Mouse (Mus musculus) MEL (cell line): ENCODE results near the gene Abcb9. TPM values are rescaled to one million over a fixed set of nuclear protein-coding genes. Genes with fewer than 3 reads are reported as not detected.

Experiments used
- DNase-seq: peaks from one replicate; pipeline ENCODE4 v3.0.0; 2011; ENCODE audit warnings: low read depth, low spot score
- H3K27ac ChIP-seq: 2 replicates; pipeline ENCODE4 v1.5.1; 2012; ENCODE audit warnings: low read depth, mild to moderate bottlenecking, control low read depth, low read length, moderate library complexity; ENCODE audit not compliant: control insufficient read depth
- H3K27me3 ChIP-seq, 2 experiments: fragments of 150-350 bp in 1 of 2; sonication (generic) in 1 of 2; 2 replicates each; pipeline ENCODE4 v1.6.1; 2012; ENCODE audit warnings: low read length in 2 of 2, mild to moderate bottlenecking in 2 of 2, improper control_type of control experiment in 1 of 2, moderate library complexity in 1 of 2; ENCODE audit not compliant: insufficient read depth in 2 of 2, control insufficient read depth in 1 of 2
- H3K36me3 ChIP-seq, 2 experiments: 2 replicates each; pipeline ENCODE4 v1.6.1; 2012 to 2014; ENCODE audit warnings: low read length in 2 of 2, improper control_type of control experiment in 1 of 2, inconsistent platforms in 1 of 2, mild to moderate bottlenecking in 1 of 2; ENCODE audit not compliant: insufficient read depth in 2 of 2, control insufficient read depth in 1 of 2
- H3K4me1 ChIP-seq, 2 experiments: fragments of 150-350 bp in 1 of 2; sonication (generic) in 1 of 2; 2 replicates each; pipeline ENCODE4 v1.6.1; 2012; ENCODE audit warnings: low read length in 2 of 2, improper control_type of control experiment in 1 of 2, mild to moderate bottlenecking in 1 of 2; ENCODE audit not compliant: insufficient read depth in 2 of 2, control insufficient read depth in 1 of 2
- H3K4me3 ChIP-seq, 2 experiments: fragments of 150-350 bp in 1 of 2; sonication (generic) in 1 of 2; 2 replicates each; pipeline ENCODE4 v1.5.1; 2012; ENCODE audit warnings: low read depth in 2 of 2, low read length in 2 of 2, mild to moderate bottlenecking in 2 of 2, moderate library complexity in 2 of 2, control low read depth in 1 of 2, improper control_type of control experiment in 1 of 2; ENCODE audit not compliant: control insufficient read depth in 1 of 2, insufficient read depth in 1 of 2
- H3K79me2 ChIP-seq: 2 replicates; pipeline ENCODE4 v1.6.1; 2012; ENCODE audit warnings: mild to moderate bottlenecking, low read length, moderate library complexity; ENCODE audit not compliant: control insufficient read depth, poor library complexity, insufficient read depth
- H3K9ac ChIP-seq: 2 replicates; pipeline ENCODE4 v1.6.1; 2012; ENCODE audit warnings: low read depth, mild to moderate bottlenecking, control low read depth, low read length, moderate library complexity; ENCODE audit not compliant: control insufficient read depth, poor library complexity, severe bottlenecking
- H3K9me3 ChIP-seq: fragments of 150-350 bp; sonication (generic); replicated peaks from 2 replicates; pipeline ENCODE4 v1.6.1; 2012; ENCODE audit warnings: mild to moderate bottlenecking, low read length, improper control_type of control experiment, moderate library complexity; ENCODE audit not compliant: insufficient read depth
- CHD1 ChIP-seq: IDR thresholded peaks from 2 replicates; pipeline ENCODE4 v1.6.1; 2012; ENCODE audit warnings: low read depth, mild to moderate bottlenecking, inconsistent platforms, low read length, improper control_type of control experiment
- CTCF ChIP-seq, 3 experiments: IDR thresholded peaks in 2 of 3; conservative IDR thresholded peaks in 1 of 3; 2 replicates each; pipeline ENCODE4 v1.5.1; 2011 to 2012; ENCODE audit warnings: low read length in 3 of 3, low read depth in 2 of 3, mild to moderate bottlenecking in 2 of 3, improper control_type of control experiment in 1 of 3, inconsistent platforms in 1 of 3, mixed read lengths in 1 of 3, moderate library complexity in 1 of 3; ENCODE audit not compliant: control insufficient read depth in 1 of 3, insufficient read depth in 1 of 3, poor library complexity in 1 of 3, severe bottlenecking in 1 of 3
- E2F4 ChIP-seq: IDR thresholded peaks from 2 replicates; pipeline ENCODE4 v1.6.1; 2011; ENCODE audit warnings: low read depth, low read length, improper control_type of control experiment, borderline replicate concordance
- ELF1 ChIP-seq: IDR thresholded peaks from 2 replicates; pipeline ENCODE4 v1.6.1; 2014; ENCODE audit warnings: low read depth, mild to moderate bottlenecking, inconsistent platforms, low read length, improper control_type of control experiment, moderate library complexity
- EP300 ChIP-seq, 2 experiments: IDR thresholded peaks; 2 replicates each; pipeline ENCODE4 v1.6.1; 2011; ENCODE audit warnings: improper control_type of control experiment in 2 of 2, low read length in 2 of 2, low read depth in 1 of 2, mild to moderate bottlenecking in 1 of 2
- GATA1 ChIP-seq: IDR thresholded peaks from 2 replicates; pipeline ENCODE4 v1.6.1; 2011; ENCODE audit warnings: low read depth, low read length, improper control_type of control experiment
- HCFC1 ChIP-seq: IDR thresholded peaks from 2 replicates; pipeline ENCODE4 v1.6.1; 2012; ENCODE audit warnings: low read depth, mild to moderate bottlenecking, inconsistent platforms, low read length, improper control_type of control experiment, moderate library complexity
- KAT2A ChIP-seq: conservative IDR thresholded peaks from 2 replicates; pipeline ENCODE4 v1.6.1; 2012; ENCODE audit warnings: low read depth, low read length, improper control_type of control experiment, inconsistent platforms
- MAZ ChIP-seq: IDR thresholded peaks from 2 replicates; pipeline ENCODE4 v1.6.1; 2012; ENCODE audit warnings: low read depth, mild to moderate bottlenecking, inconsistent platforms, low read length, improper control_type of control experiment
- MEF2A ChIP-seq: IDR thresholded peaks from 2 replicates; pipeline ENCODE4 v1.6.1; 2014; ENCODE audit warnings: low read depth, mild to moderate bottlenecking, inconsistent platforms, low read length, improper control_type of control experiment; ENCODE audit not compliant: poor library complexity, insufficient replicate concordance, severe bottlenecking; ENCODE audit errors: extremely low read depth
- MXI1 ChIP-seq: IDR thresholded peaks from 2 replicates; pipeline ENCODE4 v1.6.1; 2011; ENCODE audit warnings: mild to moderate bottlenecking, low read depth, low read length, improper control_type of control experiment
- MYC ChIP-seq: IDR thresholded peaks from 2 replicates; pipeline ENCODE4 v1.6.1; 2011; ENCODE audit warnings: low read depth, mild to moderate bottlenecking, low read length, improper control_type of control experiment, moderate library complexity
- NELFE ChIP-seq: IDR thresholded peaks from 2 replicates; pipeline ENCODE4 v1.6.1; 2011; ENCODE audit warnings: low read depth, low read length, improper control_type of control experiment
- POLR2AphosphoS5 ChIP-seq: IDR thresholded peaks from 2 replicates; pipeline ENCODE4 v1.6.1; 2012; ENCODE audit warnings: low read depth, borderline replicate concordance, mild to moderate bottlenecking, inconsistent platforms, low read length, moderate library complexity, mixed read lengths
- RCOR1 ChIP-seq: IDR thresholded peaks from 2 replicates; pipeline ENCODE4 v1.6.1; 2012; ENCODE audit warnings: low read depth, mild to moderate bottlenecking, inconsistent platforms, low read length, improper control_type of control experiment
- TAL1 ChIP-seq: IDR thresholded peaks from 2 replicates; pipeline ENCODE4 v1.6.1; 2012; ENCODE audit warnings: mild to moderate bottlenecking, inconsistent platforms, low read length, moderate library complexity, mixed read lengths
- UBTF ChIP-seq: IDR thresholded peaks from 2 replicates; pipeline ENCODE4 v1.6.1; 2012; ENCODE audit warnings: low read depth, mild to moderate bottlenecking, inconsistent platforms, low read length, improper control_type of control experiment, moderate library complexity, borderline replicate concordance; ENCODE audit not compliant: insufficient read depth
- USF1 ChIP-seq: IDR thresholded peaks from 2 replicates; pipeline ENCODE4 v1.6.1; 2014; ENCODE audit warnings: low read depth, mild to moderate bottlenecking, inconsistent platforms, low read length, improper control_type of control experiment, moderate library complexity
- USF2 ChIP-seq, 2 experiments: IDR thresholded peaks; 2 replicates each; pipeline ENCODE4 v1.6.1; 2011 to 2012; ENCODE audit warnings: improper control_type of control experiment in 2 of 2, low read length in 2 of 2, borderline replicate concordance in 1 of 2, inconsistent platforms in 1 of 2, low read depth in 1 of 2, mild to moderate bottlenecking in 1 of 2; ENCODE audit not compliant: insufficient read depth in 1 of 2
- ZC3H11A ChIP-seq: IDR thresholded peaks from 2 replicates; pipeline ENCODE4 v1.6.1; 2012; ENCODE audit warnings: low read depth, mild to moderate bottlenecking, inconsistent platforms, low read length, improper control_type of control experiment
- ZKSCAN1 ChIP-seq: IDR thresholded peaks from 2 replicates; pipeline ENCODE4 v1.6.1; 2012; ENCODE audit warnings: low read depth, mild to moderate bottlenecking, inconsistent platforms, low read length, improper control_type of control experiment, moderate library complexity
- ZMIZ1 ChIP-seq: IDR thresholded peaks from 2 replicates; pipeline ENCODE4 v1.6.1; 2012; ENCODE audit warnings: low read depth, mild to moderate bottlenecking, inconsistent platforms, low read length, improper control_type of control experiment, moderate library complexity
- polyA plus RNA-seq, 2 experiments: library from polyadenylated mRNA; stranded (reverse) in 1 of 2; unstranded in 1 of 2; fragments of >175 nt in 1 of 2; fragments of >200 nt in 1 of 2; gene quantifications; 2 replicates each; pipeline versions ENCODE4 v1.2.1 to v1.2.4; 2012; ENCODE audit warnings: low replicate concordance in 2 of 2, low read depth in 1 of 2; ENCODE audit not compliant: insufficient read length in 2 of 2, insufficient read depth in 1 of 2, missing spikeins in 1 of 2
- total RNA-seq: library from RNA; depleted of rRNA; stranded (reverse); fragments of 300-350 nt; gene quantifications from 2 replicates; pipeline ENCODE4 v1.2.3, GENCODE M21; 2012

Abcb9 gene
- total and polyA plus RNA-seq, 3 experiments: 2.4 to 8.1 TPM; not detected in 1

DNA sequence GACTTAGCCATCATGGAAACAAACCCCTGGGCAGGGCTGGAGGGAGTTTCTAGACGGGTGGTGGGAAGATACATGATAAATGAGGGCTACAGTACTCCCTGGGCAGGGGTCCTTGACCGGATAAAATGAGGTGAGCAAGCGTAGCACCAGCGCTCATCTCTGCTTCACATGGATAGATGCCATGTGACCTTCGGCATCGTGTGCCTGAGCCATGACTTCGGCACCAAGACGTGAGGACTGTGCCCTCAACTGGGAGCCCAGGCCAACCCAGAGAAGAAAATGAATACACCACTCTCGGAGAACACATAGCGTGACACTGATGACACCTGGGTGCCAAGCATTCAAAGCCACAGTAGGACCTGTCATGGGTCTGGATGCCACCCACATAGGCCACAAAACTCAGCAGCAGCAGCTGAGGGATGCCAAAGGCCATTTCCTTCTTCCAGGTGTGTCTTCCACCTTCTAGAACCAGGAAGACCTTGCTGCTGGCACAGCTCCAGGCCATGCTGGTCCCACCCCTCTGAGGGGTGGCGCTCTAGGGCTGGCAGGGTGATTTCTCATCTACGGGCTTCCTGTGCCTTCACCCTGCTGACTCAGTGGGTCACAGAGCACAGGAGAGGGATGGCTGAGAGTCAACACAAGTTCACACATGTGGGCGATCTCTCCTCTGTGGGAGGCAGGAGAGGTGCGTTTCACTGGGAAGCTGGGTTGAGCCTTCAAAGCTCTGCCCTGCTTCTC is 11.6 kb downstream of the Abcb9 start:
- DNase-seq: no peak
- TF ChIP-seq POLR2AphosphoS5: no peak
- no peak for TF ChIP-seq HCFC1
- TF ChIP-seq NELFE: no peak
- no peak for TF ChIP-seq CTCF (IDR thresholded peaks at IDR 0.05 in 2 of 3, conservative IDR thresholded peaks at IDR 0.05 in 1 of 3; ENCODE audit: control insufficient read depth in 1 of 3, insufficient read depth in 1 of 3, low read depth in 2 of 3, low read length in 3 of 3, poor library complexity in 1 of 3, severe bottlenecking in 1 of 3)
- no peak for TF ChIP-seq E2F4
- no peak for TF ChIP-seq UBTF
- no peak for TF ChIP-seq TAL1
- no peaks in the 10 kb centered on the region for H3K4me1 ChIP-seq
- H3K9me3 ChIP-seq: no peaks in the 10 kb centered on the region
- no peaks in the 10 kb centered on the region for H3K79me2 ChIP-seq
- no peaks in the 10 kb centered on the region for H3K27me3 ChIP-seq
- no peak overlapping the region for H3K27ac ChIP-seq
- no peak overlapping the region for H3K9ac ChIP-seq
- H3K4me3 ChIP-seq: no peak overlapping the region
- no peaks in the 10 kb centered on the region for H3K36me3 ChIP-seq

- no peak for DNase-seq
- Histone ChIP-seq H3K4me1 (no peaks in the 10 kb centered on the region), H3K36me3 (no peaks in the 10 kb centered on the region), H3K27ac (no peak overlapping the region), H3K27me3 (no peaks in the 10 kb centered on the region), H3K9me3 (no peaks in the 10 kb centered on the region), H3K9ac (no peak overlapping the region), H3K4me3 (no peak overlapping the region), H3K79me2 (no peaks in the 10 kb centered on the region)
- TF ChIP-seq MAZ (no peak), ZC3H11A (no peak), CTCF (IDR thresholded peaks at IDR 0.05 in 2 of 3, conservative IDR thresholded peaks at IDR 0.05 in 1 of 3; ENCODE audit: control insufficient read depth in 1 of 3, insufficient read depth in 1 of 3, low read depth in 2 of 3, low read length in 3 of 3, poor library complexity in 1 of 3, severe bottlenecking in 1 of 3) (no peak), ZKSCAN1 (no peak), RCOR1 (no peak), TAL1 (no peak)
These were observed 12.5 kb downstream of the Abcb9 start for GRCm38 (mm10) chr5:124082941-124083688.

- H3K36me3 ChIP-seq: no peaks in the 10 kb centered on the region
- H3K27me3 ChIP-seq: no peaks in the 10 kb centered on the region
- DNase-seq: no peak
- no peak overlapping the region for H3K9ac ChIP-seq
- no peak overlapping the region for H3K27ac ChIP-seq
- H3K9me3 ChIP-seq: no peaks in the 10 kb centered on the region
- H3K79me2 ChIP-seq: no peaks in the 10 kb centered on the region
- no peaks in the 10 kb centered on the region for H3K4me1 ChIP-seq
- H3K4me3 ChIP-seq: no peak overlapping the region
- TF ChIP-seq USF1 (no peak), USF2 (IDR thresholded peaks at IDR 0.05; ENCODE audit: borderline replicate concordance in 1 of 2, insufficient read depth in 1 of 2, low read depth in 1 of 2, low read length in 2 of 2) (no peak), ZMIZ1 (no peak), MYC (no peak), E2F4 (no peak), KAT2A (no peak), TAL1 (no peak), MEF2A (no peak), GATA1 (no peak), MXI1 (no peak), EP300 (IDR thresholded peaks at IDR 0.05; ENCODE audit: low read depth in 1 of 2, low read length in 2 of 2) (no peak), RCOR1 (no peak), CHD1 (no peak), ELF1 (no peak)
These were observed 13.2 kb downstream of the Abcb9 start for GRCm38 (mm10) chr5:124082447-124082846.
